Mouse (Mus musculus) limb, embryonic 11.5 days (tissue): ENCODE data around the gene Tspo2. TPM values are rescaled to one million over a fixed set of nuclear protein-coding genes. Genes with fewer than 3 reads are reported as not detected.
A peak's percentile ranks its signal among the peaks of the same experiment; 100 is the strongest.

Source experiments
- ATAC-seq: fragments of 200-750 bp; cut with Nextera tagmentation; 2 replicates; pipeline ENCODE4 v1.8.0; 2017; ENCODE audit warnings: low read depth; ENCODE audit not compliant: insufficient number of reproducible peaks, low FRiP score, low TSS enrichment
- DNase-seq: peaks from one replicate; pipeline ENCODE4 v3.0.0-alpha.2; 2015; ENCODE audit warnings: low spot score
- H3K27ac ChIP-seq: fragments of 300-500 bp; sonication (generic); replicated peaks from 2 replicates; pipeline ENCODE4 v1.5.1; 2014; ENCODE audit warnings: low read depth, mild to moderate bottlenecking, low read length
- H3K27me3 ChIP-seq: fragments of 300-500 bp; sonication (generic); 2 replicates; pipeline ENCODE4 v1.6.1; 2014; ENCODE audit warnings: mild to moderate bottlenecking, low read length, mixed read lengths; ENCODE audit not compliant: control insufficient read depth, insufficient read depth
- H3K36me3 ChIP-seq: fragments of 300-500 bp; sonication (generic); 2 replicates; pipeline ENCODE4 v1.6.1; 2014; ENCODE audit warnings: mild to moderate bottlenecking, low read length, moderate library complexity, mixed read lengths; ENCODE audit not compliant: control insufficient read depth, insufficient read depth
- H3K4me1 ChIP-seq: fragments of 300-500 bp; sonication (generic); 2 replicates; pipeline ENCODE4 v1.6.1; 2014; ENCODE audit warnings: low read length, mixed read lengths; ENCODE audit not compliant: control insufficient read depth, insufficient read depth
- H3K4me2 ChIP-seq: fragments of 300-500 bp; sonication (generic); 2 replicates; pipeline ENCODE4 v1.6.1; 2014; ENCODE audit warnings: low read depth, mild to moderate bottlenecking, moderate library complexity; ENCODE audit not compliant: severe bottlenecking
- H3K4me3 ChIP-seq: fragments of 300-500 bp; sonication (generic); 2 replicates; pipeline ENCODE4 v1.5.1; 2014; ENCODE audit warnings: low read depth, low read length
- H3K9ac ChIP-seq: fragments of 300-500 bp; sonication (generic); 2 replicates; pipeline ENCODE4 v1.6.1; 2014; ENCODE audit warnings: mild to moderate bottlenecking, low read length
- H3K9me3 ChIP-seq: fragments of 300-500 bp; sonication (generic); 2 replicates; pipeline ENCODE4 v1.6.1; 2016; ENCODE audit warnings: low read length; ENCODE audit not compliant: control insufficient read depth
- WGBS: fragments of 180-500 bp; shearing (Covaris S2); extraction: QIAGEN DNeasy Blood & Tissue Kit; methylation state at CpG from one replicate; pipeline ENCODE4 v1.1.7; 2014; 5-methylcytosine and 5-hydroxymethylcytosine counted together
- polyA plus RNA-seq: library from polyadenylated mRNA; unstranded; fragments of >200 nt; fragmentation: Nextera tagmentation; extraction: Ambion mirVana; gene quantifications from 2 replicates; pipeline ENCODE4 v1.2.1, GENCODE M21; 2014

Gene Tspo2
- polyA plus RNA-seq, 1 experiment from 2014 or later: 0.63 TPM

DNA sequence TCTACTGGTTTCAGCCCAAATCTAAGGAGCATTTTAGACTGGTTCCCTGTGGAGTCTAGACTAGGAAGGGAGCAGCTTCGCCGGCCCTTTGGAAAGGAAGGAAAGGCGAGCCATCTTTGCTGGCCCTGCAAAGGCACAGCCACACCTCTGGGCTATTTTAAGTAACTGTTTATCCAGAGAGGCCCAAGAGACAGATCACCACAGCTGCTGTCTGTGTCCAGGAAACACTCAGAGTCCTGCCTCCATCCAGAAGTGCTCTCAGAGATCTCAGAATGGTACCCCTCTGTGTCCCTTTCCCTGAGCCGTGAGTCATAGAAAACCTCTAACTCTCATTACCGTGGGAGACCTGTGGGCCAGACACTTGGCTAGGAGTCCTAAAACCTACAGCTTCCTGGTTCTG, 20.9 kb downstream of the Tspo2 start:
- no peak for ATAC-seq
- Histone ChIP-seq H3K9me3 (no peaks in the 10 kb centered on the region), H3K4me3 (no peak overlapping the region), H3K36me3 (no peaks in the 10 kb centered on the region), H3K4me1 (peaks cover 10% of the 10 kb centered on the region), H3K27ac (no peak overlapping the region), H3K9ac (no peak overlapping the region), H3K4me2 (no peak overlapping the region), H3K27me3 (no peaks in the 10 kb centered on the region)
- 53% methylated on average over 5 of the region's 5 CpGs for WGBS
- no peak for DNase-seq

DNA sequence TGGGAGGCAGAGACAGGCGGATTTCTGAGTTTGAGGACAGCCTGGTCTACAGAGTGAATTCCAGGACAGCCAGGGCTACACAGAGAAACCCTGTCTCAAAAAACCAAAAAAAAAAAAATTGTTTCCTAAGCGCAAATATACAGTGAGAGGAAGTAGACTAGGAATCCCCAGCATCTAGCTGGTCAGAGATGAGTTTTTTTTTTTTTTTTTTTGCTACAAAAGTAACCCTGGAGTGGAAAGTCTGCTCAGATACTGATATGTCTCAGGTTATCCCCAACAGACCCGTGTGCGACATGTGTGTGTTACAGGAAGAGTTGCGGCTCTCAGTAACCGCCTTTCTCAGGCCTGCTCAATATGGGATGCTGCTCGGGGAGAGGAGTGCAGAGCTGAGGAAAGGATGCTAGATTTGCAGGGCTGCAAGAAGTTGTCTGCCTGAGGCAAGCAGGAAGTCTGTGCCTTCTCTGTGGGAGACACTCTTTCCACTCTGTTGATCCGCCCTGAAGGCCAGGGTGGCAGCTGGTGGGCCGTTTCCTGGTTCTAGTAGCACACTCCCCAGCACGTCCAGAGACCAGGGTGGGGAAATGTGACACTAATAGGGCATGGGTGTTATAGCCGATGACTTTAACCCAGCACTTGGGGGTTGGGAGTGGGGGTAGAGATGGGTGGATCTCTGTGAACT, 23.3 kb downstream of the Tspo2 start:
- Histone ChIP-seq H3K27ac (no peak overlapping the region), H3K27me3 (no peaks in the 10 kb centered on the region), H3K4me3 (no peak overlapping the region), H3K4me1 (peaks cover 10% of the 10 kb centered on the region), H3K4me2 (no peak overlapping the region), H3K36me3 (no peaks in the 10 kb centered on the region), H3K9ac (no peak overlapping the region), H3K9me3 (no peaks in the 10 kb centered on the region)
- 56% methylated on average over 11 of the region's 11 CpGs for WGBS
- DNase-seq (no peak), ATAC-seq (no peak)

DNA sequence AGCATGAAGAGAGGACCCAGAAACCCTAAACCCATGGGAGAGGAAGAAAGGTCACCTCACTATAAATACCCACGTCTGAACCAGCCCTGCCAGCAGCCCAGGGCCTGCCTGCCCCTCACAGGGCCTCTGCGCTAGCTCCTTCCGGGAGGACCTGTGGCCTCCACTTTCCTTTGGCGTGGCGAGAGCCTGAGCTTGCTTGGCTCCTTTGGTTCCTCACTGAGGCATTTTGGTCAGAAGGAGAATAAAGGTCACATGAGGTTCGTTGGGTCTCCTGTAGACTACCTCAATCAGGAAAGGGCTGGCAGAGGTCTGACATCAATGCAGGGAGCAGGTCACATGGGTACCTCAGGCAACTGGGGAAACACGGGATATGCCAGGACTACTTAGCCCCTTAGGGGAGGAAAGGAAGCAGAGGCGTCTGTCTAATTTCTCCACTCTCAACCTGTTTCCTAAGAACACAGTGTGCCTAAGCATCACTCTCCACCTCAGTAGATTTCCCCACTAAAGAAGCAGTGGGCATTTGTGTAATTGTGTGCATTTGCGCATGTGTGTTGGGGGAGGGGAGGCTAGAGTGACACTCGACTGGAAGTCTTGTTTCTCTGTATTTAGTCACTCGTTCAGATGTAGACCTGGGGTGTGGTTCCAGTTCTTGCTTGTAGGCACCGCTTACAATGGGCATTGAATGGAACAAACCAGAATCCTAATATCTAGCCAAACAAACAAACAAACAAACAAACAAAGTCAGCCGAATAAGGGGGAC, 24.2 kb downstream of the Tspo2 start:
- no peak overlapping the region for H3K4me2 ChIP-seq
- H3K9ac ChIP-seq: no peak overlapping the region
- DNase-seq (no peak), ATAC-seq (peak; percentile 45; the same call in 1 of the 2 replicates)
- no peak overlapping the region for H3K4me3 ChIP-seq
- no peaks in the 10 kb centered on the region for H3K36me3 ChIP-seq
- no peak overlapping the region for H3K27ac ChIP-seq
- no peaks in the 10 kb centered on the region for H3K9me3 ChIP-seq
- peaks cover 10% of the 10 kb centered on the region for H3K4me1 ChIP-seq
- no peaks in the 10 kb centered on the region for H3K27me3 ChIP-seq
- WGBS: 66% methylated on average over 13 of the region's 13 CpGs

DNA sequence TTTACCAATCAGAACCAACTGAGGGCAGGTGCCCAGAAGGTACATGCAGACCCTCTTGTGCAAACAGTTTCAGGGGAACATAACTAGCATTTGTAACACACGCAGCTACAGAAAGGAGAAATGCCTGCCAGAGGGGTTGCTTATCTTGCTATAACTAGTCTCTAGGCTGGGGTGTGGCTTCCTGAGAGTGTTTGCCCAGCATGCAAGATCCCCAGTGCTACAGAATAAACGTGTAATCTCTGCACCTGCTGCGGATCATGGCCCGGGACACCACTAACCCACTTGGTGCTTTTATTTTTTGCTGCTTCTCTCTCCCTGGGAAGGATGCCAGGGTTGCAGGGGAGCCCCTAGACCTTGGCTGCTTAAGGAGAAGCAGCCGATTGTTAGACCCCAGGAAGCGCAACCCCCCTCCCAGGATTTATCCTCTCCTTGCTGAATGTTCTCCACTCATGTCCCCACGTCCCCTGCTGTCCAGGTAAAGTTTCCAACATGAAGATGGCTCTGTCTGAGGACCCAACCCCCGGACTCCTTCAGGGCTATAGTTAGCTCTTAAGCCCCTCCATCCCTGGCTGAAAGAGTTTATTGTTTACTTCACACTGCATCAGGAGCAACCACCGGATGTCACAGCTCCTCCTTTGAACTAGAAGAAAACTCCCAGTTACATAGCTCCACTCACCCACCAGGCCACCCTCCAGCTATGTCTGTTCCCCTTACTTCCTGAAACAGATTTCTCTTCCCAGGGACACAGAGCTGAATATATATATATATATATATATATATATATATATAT, 25.3 kb downstream of the Tspo2 start:
- no peak overlapping the region for H3K27ac ChIP-seq
- H3K9me3 ChIP-seq: no peaks in the 10 kb centered on the region
- H3K9ac ChIP-seq: no peak overlapping the region
- DNase-seq (no peak), ATAC-seq (no peak)
- no peak overlapping the region for H3K4me2 ChIP-seq
- H3K4me3 ChIP-seq: no peak overlapping the region
- WGBS: 55% methylated on average over 9 of the region's 9 CpGs
- no peaks in the 10 kb centered on the region for H3K36me3 ChIP-seq
- H3K4me1 ChIP-seq: peaks cover 10% of the 10 kb centered on the region
- H3K27me3 ChIP-seq: no peaks in the 10 kb centered on the region

DNA sequence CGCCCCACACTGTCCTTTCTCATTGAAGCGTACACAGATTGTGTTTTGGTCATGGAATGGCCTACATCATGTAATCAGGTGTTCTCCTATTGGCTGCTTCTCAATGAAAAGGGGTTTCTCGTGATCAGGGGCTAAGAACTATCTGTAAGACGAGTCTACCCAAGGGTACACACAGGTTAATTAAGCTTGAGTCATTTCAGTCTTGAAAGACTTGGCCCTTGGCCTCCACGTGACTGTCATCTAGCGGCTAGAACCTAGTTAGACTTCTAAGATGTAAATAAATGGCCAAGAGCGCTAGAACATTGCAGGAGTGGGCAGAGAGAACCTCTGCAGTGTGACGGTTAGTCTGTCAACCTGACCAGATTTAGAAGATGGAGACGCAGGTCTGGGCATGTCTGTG, 27.1 kb downstream of the Tspo2 start:
- no peak overlapping the region for H3K9ac ChIP-seq
- H3K27me3 ChIP-seq: no peaks in the 10 kb centered on the region
- no peak overlapping the region for H3K27ac ChIP-seq
- H3K4me2 ChIP-seq: no peak overlapping the region
- ATAC-seq (no peak), DNase-seq (no peak)
- H3K9me3 ChIP-seq: no peaks in the 10 kb centered on the region
- no peaks in the 10 kb centered on the region for H3K36me3 ChIP-seq
- peaks cover 10% of the 10 kb centered on the region for H3K4me1 ChIP-seq
- no peak overlapping the region for H3K4me3 ChIP-seq
- WGBS: 84% methylated on average over 9 of the region's 9 CpGs

DNA sequence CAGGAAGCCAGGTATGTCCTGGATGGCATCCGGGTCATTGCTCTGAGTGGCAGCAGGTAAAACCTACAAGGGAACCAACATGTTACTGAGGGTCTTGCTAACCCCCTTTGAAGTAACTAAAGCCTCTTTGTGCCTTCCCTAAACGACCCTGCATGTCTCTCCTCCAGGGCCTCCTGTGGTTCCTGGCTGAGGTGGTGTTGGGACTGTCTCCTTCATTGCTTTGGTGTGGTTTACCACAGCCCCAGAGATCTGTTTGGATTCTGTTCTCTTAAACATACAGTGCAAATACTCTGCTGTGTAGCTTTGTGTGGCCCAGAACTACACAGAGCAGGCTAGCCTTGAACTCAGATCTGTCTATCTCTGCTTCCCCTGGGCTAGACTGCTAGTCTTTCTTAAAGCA, 31.8 kb downstream of the Tspo2 start:
- H3K36me3 ChIP-seq: peaks cover 3% of the 10 kb centered on the region; the same call in 1 of the 2 replicates
- H3K9ac ChIP-seq: no peak overlapping the region
- no peaks in the 10 kb centered on the region for H3K27me3 ChIP-seq
- ATAC-seq (no peak), DNase-seq (no peak)
- WGBS: 56% methylated on average over 2 of the region's 2 CpGs
- H3K27ac ChIP-seq: no peak overlapping the region
- H3K9me3 ChIP-seq: no peaks in the 10 kb centered on the region
- H3K4me2 ChIP-seq: no peak overlapping the region
- H3K4me1 ChIP-seq: no peaks in the 10 kb centered on the region
- no peak overlapping the region for H3K4me3 ChIP-seq

DNA sequence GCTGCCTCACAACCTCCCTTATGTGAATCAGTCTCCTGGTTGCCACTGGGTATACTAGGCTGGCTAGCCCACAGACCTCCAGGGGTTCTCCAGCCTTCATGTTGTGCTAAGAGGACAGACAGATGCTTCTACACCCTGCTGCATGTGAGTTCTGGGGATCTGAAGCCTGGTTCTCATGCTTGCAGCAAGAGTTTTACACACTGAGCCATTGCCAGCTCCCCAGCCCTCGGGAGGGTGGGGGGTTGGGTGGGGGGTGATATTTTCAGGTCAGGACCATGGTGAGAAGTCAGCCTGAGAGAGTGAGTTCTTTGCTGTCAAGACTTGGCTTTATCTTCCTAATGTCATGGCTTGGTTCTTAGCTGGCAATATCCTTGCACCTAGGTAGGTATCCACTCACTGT, 32.5 kb downstream of the Tspo2 start:
- H3K27me3 ChIP-seq: no peaks in the 10 kb centered on the region
- H3K9me3 ChIP-seq: no peaks in the 10 kb centered on the region
- 89% methylated on average over 1 of the region's 1 CpGs for WGBS
- DNase-seq (no peak), ATAC-seq (no peak)
- no peak overlapping the region for H3K4me2 ChIP-seq
- H3K36me3 ChIP-seq: peaks cover 3% of the 10 kb centered on the region; the same call in 1 of the 2 replicates
- no peak overlapping the region for H3K27ac ChIP-seq
- no peak overlapping the region for H3K4me3 ChIP-seq
- H3K4me1 ChIP-seq: no peaks in the 10 kb centered on the region
- no peak overlapping the region for H3K9ac ChIP-seq

DNA sequence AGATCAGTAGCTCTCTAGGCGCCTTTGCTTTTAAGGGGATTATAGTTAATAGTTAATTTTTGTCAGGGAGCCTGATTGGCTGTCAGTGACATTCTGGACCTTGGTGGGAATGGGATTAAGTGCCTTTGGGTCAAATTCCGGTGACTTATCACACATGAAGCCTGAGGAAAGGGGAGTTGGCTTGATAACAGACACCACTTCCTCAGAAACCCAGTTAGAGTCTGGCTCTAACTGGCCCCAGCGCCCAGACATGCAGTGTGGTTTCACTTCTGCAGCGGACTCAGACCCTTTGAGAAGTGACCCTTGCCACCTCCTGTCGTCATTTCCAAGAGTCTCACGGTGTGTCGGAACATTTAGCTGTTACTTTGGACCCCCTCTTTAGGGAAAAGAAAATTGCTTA, 33.1 kb downstream of the Tspo2 start:
- Histone ChIP-seq H3K4me2 (no peak overlapping the region), H3K36me3 (peaks cover 3% of the 10 kb centered on the region; the same call in 1 of the 2 replicates), H3K27ac (no peak overlapping the region), H3K4me1 (no peaks in the 10 kb centered on the region), H3K27me3 (no peaks in the 10 kb centered on the region), H3K4me3 (no peak overlapping the region), H3K9ac (no peak overlapping the region), H3K9me3 (no peaks in the 10 kb centered on the region)
- ATAC-seq (no peak), DNase-seq (no peak)
- 86% methylated on average over 7 of the region's 7 CpGs for WGBS
